Mouse (Mus musculus) A20 (cell line): ENCODE results near the gene Prl2a1.
"Not testable (repeated sequence)": the region's sequence is repeated elsewhere in the genome, so short reads cannot be mapped to it uniquely, and the experiment has no call there.

Experiments
- DNase-seq: peaks from one replicate; pipeline ENCODE4 v3.0.0-alpha.2; 2011; ENCODE audit warnings: low read depth, low spot score

Gene Prl2a1

GRCm38 (mm10) chr13:27801354-27801753, at the start of gene Prl2a1:
Prl2a1 (plus strand) TSS chr13:27801654.
- DNase-seq: no peak

- not testable (repeated sequence) for DNase-seq
These were observed 20.8 kb upstream of the Prl2a1 start, which contains the start of gene Prl7c1 for GRCm38 (mm10) chr13:27780704-27781103. Prl7c1 (minus strand) TSS chr13:27780804.

- DNase-seq: no peak
These were observed 2.2 kb upstream of the Prl2a1 start for GRCm38 (mm10) chr13:27799303-27799702.

- no peak for DNase-seq
These were observed 1.3 kb downstream of the Prl2a1 start for GRCm38 (mm10) chr13:27802765-27803164.

- no peak for DNase-seq
These were observed 47.6 kb downstream of the Prl2a1 start, which contains the start of gene Prl2c1 for GRCm38 (mm10) chr13:27849042-27849441. Prl2c1 (plus strand) TSS chr13:27849342.
